Mouse (Mus musculus) gastrocnemius, adult 8-10 months (tissue): ENCODE measurements at regions not wholly inside any gene's neighbourhood (a gene's known extent, or its start where the extent isn't known, plus 50 kb on each side); places are given as distances from the start of the nearest gene placed in this dataset.

ENCODE experiments used
- DNase-seq, 2 experiments: peaks; one replicate each; pipeline ENCODE4 v3.0.0; 2022; ENCODE audit warnings: low spot score in 2 of 2

DNA sequence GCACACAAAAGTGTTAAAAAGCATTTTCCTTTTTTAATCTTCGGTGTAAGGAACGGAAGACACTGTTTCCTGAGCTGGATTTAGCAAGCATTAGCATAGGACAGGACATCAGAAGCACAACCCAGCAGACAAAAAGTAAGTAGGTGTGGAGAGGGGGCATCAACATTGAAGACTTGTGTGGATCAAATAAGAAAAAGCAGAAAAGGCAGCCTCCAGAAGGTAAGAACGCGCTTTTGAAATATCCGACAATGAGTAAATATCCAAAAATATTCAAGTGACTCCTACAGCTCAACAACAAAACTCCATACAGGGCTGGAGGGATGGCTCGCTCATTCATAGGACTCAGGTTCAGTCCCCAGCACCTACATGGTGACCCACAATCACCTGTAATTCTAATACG, 286.9 kb downstream of the Pdcd6ip start:
- no peak for DNase-seq

DNA sequence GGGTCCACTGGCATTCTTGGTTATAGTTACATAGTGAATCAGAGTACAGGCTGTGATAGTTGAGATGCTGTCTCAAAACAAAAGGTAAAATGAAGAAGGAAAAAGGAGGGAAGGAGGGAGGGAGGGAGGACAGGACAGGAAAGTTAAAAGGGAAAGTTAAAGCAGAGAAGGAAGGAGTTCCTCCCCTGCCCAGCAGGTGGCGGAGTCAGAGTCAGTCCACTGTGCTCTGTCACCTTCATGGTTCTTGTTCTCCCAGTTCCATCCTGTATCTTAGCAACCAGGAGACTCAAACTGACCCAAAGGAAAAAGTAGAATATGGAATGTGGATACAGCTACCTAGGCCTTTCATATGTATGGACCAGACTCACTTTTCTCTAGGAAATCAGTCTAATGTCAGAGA, 288.3 kb downstream of the Pdcd6ip start:
- DNase-seq: no peak

DNA sequence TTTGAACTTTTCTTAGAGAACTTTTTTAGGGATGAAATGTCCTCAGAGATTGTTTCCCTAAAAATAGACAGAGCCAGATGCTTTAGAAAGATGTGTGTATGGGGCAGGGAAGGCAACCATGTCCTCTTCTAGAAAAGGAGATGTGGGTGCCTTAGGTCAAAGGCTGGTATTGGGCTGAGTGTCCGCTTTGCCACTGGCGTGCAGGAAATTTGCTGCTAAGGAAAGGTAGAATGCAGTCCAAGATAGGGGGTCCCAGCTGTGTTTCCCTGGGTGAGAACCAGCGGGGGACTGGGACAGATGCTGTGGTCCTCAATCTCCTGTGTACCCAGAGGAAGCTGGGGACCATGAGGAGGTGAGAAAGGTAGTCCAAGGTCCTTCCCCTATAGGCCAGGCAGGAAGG, 291.0 kb downstream of the Pdcd6ip start:
- DNase-seq: no peak

DNA sequence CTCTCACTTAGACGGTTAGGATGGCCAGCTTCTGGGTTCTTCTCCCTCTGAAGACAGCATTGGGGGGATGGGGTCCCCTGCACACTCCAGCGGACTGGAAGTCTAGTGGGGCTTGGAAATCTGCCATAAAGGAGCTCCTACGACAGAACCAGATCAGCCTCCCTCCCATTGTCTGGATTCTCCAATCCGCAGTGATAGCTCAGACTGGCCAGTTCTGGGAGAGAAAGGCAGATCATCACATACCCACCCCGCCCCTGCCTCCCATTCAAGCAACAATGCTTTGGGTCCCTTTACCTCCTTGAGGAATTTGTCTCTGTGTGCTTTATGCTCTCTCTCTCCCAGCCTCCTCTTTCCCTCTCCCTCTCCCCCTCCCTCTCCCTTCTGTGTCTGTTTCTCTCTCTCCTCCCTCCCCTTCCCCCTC, 292.5 kb downstream of the Pdcd6ip start:
- no peak for DNase-seq

DNA sequence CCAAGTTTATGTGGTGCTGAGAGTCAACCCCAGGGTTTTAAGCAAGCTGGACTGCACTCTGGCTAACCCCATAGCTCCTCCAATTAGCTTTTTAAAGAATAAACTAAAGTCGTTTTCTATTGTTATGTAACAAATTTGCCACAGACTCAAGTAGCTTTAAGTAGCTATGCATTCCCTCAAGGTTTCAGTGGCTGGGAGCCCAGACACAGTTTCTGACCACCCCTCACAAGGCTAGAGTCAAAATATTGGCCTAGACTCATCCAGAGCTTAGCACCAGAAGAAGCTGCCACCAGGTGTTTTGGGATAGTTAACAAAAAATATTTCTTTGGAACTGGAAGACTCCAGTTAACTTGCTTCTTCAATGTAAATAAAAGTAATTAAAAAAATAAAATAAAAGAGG, 293.4 kb downstream of the Pdcd6ip start:
- DNase-seq: no peak

DNA sequence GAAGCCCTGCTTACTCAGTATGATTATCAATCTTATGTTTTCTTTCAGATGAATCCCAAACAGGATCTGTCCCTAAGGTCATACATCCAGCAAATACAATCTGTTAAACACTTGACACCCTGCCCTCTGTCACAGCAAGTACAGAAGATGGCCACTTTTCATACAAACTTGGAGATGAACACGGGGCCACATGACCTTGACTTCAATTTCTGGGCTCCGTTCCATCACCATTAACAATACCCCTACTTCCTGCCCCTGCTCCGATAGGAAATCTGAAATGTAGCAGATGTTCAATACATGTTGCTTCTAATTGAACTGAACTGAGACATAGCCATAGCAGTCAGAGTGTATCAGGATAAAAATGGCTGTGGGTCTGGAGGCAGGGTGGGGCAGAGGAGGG, 294.2 kb downstream of the Pdcd6ip start:
- DNase-seq: no peak

DNA sequence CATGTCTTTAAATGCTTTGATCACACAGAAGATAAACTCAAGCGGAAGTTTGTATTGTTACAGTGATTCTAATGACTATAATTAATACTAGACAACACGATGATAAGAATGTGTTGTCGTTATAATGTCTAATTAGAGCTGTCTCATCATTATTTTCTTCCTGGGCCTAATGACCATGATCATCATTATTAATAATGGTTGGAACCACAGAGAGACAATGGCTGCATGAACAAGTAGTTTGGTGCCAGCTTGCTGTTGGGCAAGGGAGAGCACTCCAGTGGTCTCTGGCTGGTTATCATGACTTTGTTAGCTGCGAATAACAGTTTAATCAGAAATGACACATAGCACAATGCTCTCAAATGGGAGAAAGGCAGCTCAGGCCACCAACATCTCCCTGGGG, 296.4 kb downstream of the Pdcd6ip start:
- DNase-seq: no peak

DNA sequence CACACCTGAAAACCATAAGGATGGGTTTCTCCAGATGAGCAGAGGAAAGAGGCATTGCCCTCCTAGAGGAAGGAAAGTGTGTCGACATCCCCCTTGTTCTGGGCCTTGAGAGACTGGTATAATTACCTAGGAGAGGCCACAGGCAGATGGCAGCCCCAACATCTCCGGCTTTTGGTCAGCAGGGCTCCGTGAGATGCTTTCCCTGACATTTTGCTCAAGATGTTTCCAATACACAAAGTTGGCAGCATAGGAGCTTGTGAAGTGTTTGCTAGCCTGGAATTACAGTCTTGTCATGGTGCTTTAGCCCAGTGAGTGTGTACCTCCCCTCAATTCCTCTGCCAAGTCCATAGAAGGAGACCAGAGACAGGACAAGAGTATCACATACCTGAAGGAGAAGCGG, 299.5 kb downstream of the Pdcd6ip start:
- no peak for DNase-seq

DNA sequence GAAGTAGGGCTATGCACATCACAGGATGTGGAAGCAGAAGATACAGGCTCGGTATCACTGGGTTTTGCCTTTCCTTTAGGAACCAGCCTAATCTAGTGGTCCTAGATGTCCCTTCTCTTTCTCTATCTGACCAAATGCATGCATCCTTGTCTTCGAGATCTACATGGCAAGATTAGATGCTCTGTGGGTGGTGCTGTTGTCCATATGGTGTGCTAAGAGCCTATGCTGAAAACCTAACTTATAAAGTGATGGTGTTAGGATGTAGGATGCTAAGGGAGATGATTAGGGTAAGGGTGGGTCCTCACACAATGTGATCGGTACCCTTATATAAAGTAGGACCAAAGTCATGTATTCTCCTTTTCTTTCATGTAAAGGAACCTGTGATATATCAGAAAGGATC, 313.7 kb downstream of the Pdcd6ip start:
- DNase-seq: no peak

DNA sequence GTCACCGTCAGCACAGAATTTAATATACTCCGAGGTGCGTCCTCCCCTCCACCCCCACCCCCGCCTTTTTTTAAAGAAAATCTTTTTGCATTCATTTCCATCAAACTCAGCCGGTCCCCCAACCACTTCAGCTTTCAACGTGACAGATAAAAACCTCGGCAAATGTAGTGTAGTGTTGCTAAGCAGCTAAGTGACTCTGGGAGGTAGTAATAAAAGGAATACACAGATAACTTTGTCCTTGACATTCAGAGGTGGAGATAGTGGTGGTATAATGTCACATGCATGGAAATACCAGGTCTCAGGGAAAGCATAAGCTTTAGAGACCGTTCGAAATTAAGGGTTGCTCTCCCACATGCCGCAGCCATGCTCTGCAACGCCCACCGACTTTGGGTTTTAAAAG, 320.7 kb downstream of the Pdcd6ip start:
- DNase-seq: no peak

DNA sequence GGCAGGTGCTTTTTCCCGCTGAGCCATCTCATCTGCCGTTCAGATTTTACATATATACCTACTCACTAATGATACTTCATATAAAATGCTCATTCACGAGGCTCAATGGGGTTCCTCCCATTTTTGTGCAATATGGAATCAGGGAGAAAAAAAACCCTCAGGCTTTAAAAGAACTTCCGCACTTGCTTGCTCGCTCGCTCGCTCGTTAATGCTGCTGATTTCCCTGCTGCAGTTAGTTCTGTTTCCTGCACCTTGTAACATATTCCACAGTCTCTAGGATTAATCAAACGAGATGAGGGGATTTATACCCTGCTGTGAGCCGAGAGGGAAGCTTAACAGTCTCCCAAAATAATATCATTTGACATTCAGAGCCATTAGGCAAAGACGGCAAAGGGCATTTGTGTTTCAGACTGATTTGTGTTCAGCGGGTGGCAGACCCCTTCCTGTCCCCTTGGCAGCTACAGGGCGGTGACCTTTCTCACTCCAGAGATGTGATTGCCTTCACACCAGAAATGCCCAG, 326.4 kb downstream of the Pdcd6ip start:
- no peak for DNase-seq

DNA sequence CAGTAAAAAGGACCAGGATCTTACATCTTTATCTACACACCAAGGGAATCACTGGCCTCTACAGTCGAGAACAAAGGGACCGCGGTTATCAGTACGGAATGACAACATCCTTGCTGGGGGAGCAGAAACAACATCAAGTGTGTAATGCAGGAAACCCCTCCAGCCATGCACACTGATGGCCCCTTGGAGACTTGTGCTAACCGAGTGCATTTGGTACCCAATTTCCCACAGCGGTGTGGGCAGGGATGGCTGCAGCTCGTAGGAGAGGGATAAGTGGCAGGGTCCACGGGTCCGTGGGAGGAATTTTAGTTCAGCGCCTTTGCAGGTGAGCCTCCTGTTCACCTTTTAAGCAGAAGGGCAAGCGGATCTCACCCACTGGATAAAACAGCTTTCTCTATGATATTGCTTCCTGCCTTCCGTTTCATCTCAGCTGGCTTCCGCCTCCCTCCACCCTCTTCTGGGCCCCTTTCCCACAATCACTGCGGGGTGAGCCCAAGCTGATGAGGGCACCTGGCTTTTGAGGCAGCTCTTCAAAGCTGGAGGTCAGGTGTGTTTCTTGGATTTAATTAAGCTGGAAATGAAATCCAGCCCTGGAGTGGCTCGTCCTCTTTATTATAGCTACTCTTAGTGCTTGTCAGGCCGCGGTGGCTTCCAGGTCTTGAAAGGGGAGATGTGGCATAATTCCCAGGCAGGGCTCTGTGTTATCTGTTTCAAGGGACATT, 327.5 kb downstream of the Pdcd6ip start:
- DNase-seq: no peak

DNA sequence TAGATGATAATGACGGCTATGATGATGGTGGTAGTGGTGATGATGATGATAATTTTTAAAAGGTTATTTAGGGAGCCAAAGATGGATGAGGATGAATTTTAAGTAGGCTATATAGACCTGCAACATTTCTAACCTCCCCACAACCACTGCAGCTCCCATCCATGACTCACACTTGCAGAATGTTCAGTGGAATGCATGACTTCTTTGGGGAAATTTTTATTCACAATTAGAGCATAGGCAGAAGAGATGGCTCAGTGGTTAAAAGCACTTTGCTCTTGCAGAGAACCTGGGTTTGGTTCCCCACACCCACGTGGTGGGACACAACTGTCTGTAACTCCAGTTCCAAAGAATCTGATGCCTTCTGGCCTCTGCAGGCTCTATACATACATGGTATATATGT, 329.5 kb downstream of the Pdcd6ip start:
- DNase-seq: no peak

DNA sequence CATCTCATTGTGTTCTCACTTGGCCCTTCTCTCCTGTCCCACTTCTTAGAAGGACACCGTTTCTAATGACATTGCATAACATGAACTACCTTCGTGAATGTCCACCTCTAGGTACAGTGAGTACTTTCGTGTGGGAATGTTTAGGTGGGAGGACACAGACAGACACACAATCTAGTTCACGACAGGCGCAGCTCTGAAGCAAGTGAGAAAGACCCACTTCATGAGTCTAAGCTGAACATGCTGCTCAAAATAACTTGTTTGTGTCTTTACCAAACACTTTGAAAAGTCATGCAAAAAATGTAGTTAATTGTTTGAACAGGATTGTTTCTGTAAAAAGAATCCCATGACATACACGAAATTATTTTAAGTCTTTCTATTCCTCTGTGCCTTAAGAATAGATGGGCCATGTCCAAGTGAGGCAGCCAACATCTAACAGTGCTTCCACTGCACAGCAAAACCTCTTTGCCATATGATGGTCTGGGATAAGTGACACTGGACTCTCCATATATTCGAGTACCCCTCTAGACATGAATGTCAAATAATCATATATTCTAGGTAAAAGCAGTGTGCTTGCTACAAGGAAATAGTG, 336.2 kb downstream of the Pdcd6ip start:
- DNase-seq: no peak

DNA sequence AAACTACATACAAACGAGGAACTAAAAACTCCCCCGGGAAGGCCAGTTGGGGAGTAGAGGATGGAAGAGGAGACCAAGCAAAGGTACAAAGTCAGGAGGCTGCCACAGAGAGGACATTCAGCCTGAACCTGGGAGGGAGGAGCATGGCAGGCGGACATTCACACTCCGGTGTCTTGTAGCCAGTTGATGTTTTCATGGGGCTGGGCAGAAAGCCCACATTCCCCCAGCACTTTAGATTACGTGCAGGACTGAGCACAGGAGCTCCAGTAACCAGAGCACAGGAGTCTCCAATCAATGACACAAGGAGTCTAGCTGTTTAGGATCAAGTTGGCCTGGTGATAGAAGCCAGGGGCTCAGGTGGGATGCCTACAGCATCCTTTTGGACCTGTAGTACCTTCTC, 360.1 kb downstream of the Pdcd6ip start:
- DNase-seq: no peak

DNA sequence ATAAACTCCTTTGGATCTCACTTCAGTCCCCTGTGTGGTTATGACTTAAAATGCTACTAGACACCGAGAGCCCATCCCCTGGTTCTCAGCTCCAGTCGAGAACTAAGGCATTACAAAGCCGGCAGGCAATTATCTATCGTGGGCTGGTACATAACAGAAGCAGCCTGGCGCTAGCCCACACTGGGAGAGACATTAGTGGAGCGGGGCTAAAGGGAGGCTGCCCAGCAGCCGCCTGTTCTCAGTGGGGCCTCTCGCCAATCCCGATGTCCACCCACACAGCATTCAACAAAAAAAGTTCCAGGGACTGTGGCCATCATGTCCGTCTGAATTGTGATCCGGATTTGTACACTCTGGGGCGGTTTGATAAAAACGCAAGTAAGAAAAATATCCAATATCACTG, 361.5 kb downstream of the Pdcd6ip start:
- DNase-seq: no peak

DNA sequence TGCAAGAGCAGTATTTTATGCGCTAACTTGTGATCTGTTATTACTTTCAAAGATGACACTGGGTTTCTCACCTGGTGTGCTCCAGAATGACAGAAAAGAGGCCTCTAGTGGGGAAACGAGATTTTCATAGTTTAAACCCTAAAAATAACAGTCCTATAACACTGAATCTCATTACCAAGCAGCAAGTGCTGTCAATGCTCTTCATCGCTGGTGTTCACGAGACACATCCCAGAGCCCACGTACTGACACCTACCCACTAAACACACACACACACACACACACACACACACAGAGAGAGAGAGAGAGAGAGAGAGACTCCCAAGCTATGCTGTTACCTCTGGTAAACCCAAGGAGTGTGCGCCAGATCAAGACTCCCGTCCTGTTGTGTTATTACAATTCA, 365.9 kb downstream of the Pdcd6ip start:
- no peak for DNase-seq

DNA sequence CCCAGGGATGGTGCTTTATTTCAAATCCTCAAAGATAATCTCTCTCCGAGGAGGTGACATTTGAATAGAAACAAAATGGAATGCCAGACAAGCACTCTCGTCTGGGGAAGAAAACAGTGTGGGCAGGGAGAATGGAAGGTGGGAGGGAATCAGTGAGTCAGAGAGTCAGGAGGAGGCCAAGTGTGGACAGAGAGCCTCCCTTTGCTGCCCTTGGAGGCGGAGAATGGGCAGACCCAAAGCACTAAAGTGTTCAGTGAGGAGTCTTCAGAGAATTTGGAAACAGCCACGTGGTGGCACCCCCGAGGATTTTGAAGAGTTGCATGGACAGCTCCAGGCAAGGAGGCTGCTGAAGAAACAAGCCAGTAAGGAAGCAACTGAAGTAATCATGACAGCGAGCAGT, 367.2 kb downstream of the Pdcd6ip start:
- no peak for DNase-seq

DNA sequence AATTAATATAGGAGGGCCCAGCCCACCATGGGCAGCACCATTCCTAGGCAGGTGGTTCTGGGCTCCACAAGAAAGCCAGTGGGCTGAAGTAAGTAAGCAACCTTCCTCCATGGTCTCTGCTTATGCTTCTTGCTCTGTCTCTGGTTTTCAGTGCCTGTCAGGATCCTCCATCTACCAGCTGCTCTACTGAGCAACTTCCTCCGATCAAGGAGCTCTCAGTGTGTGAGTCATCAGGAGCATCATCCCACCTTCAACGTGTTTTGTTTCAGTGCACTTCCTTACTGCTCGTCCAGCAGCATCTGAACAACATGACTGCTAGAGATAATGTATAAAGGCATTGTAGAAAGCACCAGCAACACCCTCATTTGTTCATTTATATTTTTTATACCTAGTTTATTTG, 368.0 kb downstream of the Pdcd6ip start:
- DNase-seq: no peak

DNA sequence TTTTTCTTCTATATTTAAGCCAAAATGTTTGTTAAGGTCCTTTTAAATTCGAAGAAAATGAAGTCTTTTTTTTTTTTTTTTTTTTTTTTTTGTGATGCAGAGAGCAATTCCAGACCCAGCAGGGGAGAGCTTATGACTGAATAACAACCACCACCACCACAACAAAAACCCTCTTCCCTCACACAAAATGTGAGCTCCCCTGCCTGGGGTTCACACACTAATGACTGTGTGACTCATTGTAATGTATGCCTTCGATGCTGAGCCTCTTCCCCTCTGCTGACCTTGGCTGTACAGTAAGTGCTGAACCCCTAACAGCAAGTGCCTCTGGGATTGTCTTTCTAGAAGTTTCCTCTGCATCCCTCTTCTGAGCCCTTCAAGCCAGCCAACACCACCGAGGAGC, 383.6 kb downstream of the Pdcd6ip start:
- no peak for DNase-seq

DNA sequence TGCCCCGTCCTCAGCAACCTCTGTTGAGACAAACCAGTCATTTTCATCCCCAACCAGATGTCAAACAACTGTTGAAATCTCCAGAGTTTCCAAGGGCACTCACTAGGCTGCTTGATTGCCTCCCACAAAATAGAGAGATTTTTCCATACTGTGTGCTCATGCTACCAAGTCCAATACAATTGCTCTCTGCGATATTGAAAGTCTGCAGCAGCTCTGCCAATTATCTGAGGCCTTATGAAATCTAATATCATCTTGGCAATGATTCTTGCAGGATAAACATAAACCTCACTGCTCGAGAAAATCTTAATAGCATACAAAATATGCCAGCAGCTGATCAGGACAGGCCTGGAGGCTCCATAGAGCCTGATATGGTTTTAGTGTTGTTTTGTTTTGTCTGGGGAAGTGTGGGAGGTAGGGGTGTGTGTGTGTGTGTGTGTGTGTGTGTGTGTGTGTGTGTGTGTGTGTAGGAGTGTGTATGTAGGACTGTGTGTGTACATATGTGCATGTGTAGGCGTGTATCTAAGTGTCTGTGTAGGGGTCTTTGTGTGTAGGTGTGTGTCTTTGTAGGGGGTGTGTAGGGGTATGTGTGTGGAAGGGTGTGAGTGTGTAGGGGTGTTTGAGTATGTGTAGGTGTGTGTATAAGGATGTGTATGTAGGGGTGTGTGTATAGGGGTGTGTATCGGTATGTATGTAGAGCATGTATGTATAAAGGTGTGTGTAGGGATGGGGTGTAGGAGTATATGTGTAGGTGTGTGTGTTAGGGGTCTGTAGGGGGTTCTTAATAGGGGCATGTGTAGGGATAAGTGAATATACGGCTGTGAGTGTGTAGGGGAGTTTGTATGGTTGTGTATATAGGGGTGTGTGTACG, 398.1 kb downstream of the Pdcd6ip start:
- no peak for DNase-seq

DNA sequence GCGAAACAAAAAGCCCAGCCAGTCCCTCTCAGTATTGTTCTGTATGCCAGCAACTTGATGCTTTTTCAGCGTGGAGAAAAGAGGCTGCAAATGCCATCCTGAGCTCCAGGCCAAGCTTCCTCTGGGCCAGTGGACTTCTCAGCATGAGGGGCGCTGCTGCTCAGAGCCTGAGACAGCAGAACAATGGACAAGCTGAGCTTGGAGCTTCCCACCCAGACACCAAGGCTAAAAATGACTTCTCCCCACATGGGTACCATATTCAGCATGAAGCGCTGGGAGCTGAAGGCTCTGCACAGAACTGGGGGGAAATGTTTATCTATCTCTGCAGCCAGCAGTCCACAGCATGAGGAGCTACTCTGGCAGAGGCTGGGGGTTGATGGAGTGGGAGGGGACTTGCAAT, 402.3 kb downstream of the Pdcd6ip start:
- DNase-seq: no peak
